Mouse (Mus musculus): ENCODE data around the gene Nat8f2. TPM values are rescaled to one million over a fixed set of nuclear protein-coding genes. Genes with fewer than 3 reads are reported as not detected.
"Not testable (repeated sequence)": the region's sequence is repeated elsewhere in the genome, so short reads cannot be mapped to it uniquely, and the experiment has no call there.

The Nat8f2 gene
- 1 to 10 TPM; 2.0 to 3.7 TPM for total RNA-seq (2021)
- polyA plus RNA-seq (2012; rRNA removed): 0.12 and 0.15 TPM in 2 replicates
- long read RNA-seq, partial matches to known transcripts: 0 of 2 reads
- long read RNA-seq, other reads (novel, unspliced or antisense): 2 of 2 reads

GRCm38 (mm10) chr6:85869006-85869405, at the start of gene Nat8f2:
Nat8f2 (minus strand) TSS chr6:85869158.
- peak; percentile 9 for DNase-seq

DNA sequence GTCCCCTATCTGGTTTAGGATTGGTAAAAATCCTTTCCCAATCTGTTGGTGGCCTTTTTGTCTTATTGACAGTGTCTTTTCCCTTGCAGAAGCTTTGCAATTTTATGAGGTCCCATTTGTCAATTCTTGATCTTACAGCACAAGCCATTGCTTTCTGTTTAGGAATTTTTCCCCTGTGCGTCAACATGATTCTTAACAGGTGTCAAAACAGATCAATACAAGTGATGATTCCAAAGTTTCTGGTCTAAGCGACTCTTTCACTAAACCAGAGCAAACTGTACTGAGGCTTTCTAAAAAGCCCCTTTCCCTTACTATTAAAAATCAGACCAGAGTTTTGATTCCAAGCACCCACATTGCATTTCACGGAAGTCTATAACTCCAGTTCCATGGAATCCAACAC, 49.4 kb upstream of the Nat8f2 start:
- not testable (repeated sequence) for DNase-seq

DNA sequence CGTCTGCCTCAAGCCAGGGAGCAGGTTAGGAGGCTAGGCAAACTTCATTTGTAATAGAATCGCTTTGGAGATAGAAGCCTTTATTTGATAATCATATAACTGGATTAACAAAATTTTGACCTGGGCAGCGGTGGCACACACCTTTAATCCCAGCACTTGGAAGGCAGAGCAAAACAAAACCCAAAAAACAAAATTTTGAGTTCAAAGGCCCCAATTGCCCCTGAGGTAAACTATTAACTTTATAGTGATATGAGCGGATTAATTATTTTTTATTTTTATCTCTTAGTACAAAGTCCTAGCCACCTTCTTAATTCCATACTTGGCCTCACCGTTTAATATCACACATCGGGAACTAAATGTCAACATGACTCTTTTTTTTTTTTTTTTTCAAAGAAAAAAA, 47.6 kb upstream of the Nat8f2 start:
- no peak for DNase-seq

DNA sequence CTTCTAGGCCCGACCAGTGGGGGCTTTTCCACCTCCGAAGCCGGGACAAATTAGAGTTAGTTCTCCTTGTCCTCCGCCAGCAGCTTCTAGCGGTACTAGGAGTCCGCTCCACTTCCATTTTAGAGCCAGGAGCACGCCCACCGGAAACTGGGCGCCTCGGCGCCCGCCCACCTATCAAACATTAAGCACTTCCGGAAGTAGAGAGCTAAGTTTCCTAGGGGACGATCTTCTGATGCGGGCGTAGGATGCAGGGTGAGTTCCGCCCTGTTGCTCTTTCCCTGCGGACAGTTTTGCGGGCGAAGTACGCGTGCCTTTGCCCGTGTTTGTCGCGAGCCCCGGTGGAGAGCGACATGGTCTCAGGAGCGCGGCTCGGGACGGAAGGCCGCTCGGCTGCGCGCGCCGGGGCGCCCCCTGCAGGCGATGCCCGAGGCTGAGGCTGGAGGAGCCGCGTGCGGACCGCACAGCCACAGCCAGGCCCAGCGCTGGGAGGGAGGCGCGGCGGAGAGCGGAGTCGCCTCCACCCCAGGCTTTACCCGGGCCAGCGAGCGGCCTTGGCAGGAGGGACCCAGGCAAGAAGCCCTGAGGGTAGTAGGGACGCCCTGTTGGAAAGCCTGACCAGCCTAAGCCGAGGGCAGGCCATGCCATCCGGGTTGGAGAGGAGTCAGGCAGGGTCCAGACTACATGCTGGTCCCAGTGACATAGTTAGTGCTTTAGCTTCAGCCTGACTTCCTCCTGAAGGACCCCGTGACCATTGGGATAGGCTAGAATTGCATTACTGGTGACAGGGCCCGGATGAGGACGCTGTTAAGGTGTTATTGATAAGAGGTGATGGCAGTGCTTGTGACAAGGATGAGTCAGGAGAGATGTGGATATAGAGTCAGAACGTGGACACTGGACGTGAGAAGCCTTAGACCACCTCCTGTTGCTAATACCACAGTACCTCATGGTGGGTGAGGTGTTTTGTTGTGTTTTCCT, 46.9 kb upstream of the Nat8f2 start, which contains the start of gene Nat8f1:
TSS of gene Nat8f1 (minus strand) at position 149 of the 975 bp plus-strand sequence.
- DNase-seq: peak; percentile 94

GRCm38 (mm10) chr6:85915141-85915538, 46.2 kb upstream of the Nat8f2 start:
- DNase-seq: no peak

DNA sequence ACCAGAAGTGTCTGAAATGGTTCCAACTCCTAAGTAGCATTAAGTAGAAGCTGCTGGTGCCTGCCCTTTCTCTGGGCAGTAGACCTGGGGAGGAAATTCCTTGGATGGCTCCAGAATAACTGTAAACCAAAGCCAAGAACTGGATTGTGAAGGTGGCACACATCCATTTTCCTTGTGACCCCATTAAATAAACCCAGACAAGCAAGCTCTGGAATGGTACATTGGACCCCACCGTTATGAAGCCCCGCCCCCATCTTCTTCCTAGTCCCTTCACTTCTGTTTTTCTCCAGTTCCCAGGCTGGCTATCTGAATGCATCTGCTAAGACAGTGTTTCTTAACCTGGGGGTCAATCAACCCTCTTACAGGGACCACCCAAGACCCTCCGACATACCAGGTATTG, 42.6 kb upstream of the Nat8f2 start, which contains the start of gene Tprkb:
TSS of gene Tprkb (plus strand) at position 279 of the 400 bp plus-strand sequence.
- no peak for DNase-seq

DNA sequence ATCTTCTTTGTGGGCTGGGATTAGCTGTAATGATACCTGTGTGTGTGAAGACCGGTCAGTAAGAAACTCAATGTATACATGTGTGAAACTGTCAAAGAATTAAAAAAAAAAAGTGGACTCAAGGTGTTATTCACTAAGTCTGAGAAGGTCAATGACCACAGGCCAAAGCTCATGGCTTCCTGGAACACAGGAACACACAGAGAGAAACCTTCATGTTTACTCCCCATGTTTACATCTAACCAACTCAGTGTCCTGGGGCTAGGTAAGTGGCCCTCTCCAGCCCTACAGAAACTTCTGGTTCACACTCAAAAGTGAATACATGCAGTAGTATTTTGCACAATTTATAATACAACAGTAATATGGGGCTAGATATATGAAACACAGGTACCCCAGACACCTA, 40.7 kb upstream of the Nat8f2 start:
- no peak for DNase-seq

GRCm38 (mm10) chr6:85908341-85908740, 39.4 kb upstream of the Nat8f2 start:
- no peak for DNase-seq

GRCm38 (mm10) chr6:85906911-85907351, 38.0 kb upstream of the Nat8f2 start:
- peak; percentile 89 for DNase-seq

GRCm38 (mm10) chr6:85904642-85905061, 35.7 kb upstream of the Nat8f2 start, which contains the start of gene Nat8f4:
Nat8f4 (minus strand) TSS chr6:85904884.
- peak; percentile 90 for DNase-seq

GRCm38 (mm10) chr6:85902303-85902702, 33.3 kb upstream of the Nat8f2 start:
- no peak for DNase-seq

DNA sequence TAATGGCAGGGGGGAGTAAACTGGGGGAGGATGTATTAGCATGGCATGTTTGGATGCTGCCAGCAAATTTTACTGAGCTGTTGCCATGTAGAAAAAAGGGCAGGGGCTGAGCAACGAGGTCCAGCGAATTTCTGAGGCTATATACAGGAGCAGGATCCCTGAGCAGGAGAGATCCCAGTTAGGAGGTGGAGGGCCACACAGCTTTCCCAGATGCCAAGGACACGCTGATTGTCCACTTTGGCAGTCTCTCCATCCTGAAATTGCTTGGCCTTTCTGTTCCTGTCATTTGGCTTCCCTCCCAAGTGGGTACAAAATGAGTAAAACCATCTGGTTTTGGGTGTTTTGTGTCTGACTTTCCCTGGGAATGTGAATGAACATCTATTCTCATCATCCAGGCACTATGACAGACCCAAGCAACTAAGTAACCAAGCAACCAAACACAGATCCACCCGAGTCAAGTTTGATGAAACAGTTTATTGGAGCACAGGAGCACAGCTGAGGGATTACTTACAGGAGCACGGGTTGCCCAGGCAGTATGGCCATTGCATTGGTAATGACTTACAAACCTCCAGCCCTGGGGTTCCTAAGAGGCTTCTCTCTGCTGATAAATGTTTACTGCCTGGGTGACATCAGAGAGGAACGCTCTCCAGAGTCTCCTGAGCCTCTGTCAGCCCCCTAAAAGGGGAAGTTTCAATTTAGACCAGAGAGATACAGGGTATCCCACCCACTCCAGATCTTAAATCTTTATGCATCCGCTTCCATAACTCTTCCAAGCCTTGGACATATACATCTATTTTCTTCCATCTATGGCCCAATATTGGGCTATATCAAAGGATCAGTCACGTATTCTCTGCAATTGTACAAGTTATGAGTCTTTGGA, 29.9 kb upstream of the Nat8f2 start:
- DNase-seq: peak; percentile 61

GRCm38 (mm10) chr6:85895061-85895648, 26.2 kb upstream of the Nat8f2 start:
- not testable (repeated sequence) for DNase-seq

DNA sequence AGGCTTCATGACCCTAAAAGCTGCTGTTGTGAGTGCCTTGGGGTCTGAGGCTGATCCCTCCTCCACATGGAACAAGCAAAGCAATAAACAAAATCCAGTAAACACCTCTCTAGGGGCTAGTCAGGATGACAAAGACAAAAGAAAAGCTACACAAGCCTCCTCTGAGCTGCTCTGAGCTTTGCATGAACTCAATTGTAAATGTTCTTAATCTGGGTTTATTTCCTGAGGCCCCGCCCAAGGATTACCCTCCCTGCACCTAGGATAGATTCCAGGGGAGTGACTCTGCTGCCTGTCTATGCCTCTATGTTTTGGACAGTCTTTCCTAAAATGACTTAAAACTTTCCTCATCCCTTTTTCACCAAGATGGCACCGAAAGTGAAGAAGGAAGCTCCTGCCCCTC, 20.0 kb upstream of the Nat8f2 start:
- DNase-seq: no peak

DNA sequence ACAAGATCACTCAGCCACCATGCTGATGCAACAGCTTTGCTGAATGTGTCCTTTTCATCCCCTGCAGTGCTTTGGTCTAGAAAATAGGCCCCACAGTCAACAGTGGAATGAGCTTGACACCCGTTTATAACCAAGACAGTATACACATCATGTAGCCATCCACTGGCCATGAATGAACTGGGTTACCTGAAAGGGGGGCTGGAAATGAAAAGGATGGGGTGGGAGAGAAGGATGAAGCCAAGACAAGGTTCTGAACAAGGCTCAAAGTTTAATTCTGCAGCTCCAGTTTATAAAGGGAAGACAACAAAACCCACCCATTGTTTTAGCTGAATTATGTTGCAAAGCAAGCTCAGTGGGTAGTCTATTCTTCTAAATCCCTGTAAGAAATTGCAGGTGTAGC, 15.4 kb upstream of the Nat8f2 start:
- DNase-seq: no peak

DNA sequence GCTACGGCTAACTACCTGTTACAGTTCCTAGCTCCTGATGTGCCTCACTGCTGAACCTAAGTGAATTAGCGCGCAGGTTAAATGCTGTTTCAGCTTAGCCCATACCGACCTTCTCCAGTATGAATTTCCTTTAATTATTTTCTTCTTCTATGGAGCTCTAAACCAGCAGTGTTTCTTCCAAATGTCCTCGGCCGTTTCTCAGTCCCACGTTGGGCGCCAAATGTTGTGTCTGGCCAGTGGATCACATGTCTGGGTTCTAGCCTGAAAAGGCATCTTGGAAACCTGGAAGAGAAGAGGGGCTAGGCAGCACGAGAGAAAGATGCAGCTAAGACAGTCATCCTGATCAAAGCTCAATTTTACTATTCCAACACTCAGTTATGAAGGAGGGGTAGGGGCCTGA, 14.3 kb upstream of the Nat8f2 start:
- not testable (repeated sequence) for DNase-seq

GRCm38 (mm10) chr6:85867726-85868690, 950 bp downstream of the Nat8f2 start:
- DNase-seq: peak; percentile 52

DNA sequence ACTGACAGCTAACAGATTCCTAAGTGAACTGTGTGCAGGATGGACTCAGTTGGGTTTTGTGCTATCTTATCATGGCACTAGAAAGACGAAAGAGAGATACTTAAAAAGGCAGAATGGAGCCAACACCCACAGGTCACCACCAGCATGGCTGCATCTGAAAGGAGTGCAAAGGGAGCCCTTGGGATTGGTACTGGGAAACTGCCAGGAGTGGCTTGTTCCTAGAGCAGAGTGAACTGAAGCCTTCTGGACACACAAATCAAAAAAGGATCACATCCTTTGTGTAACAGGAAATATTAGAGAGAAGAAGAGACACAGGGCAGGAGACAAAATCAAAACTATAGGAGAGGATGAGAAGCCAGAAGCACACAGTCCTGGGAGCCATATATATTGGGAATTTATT, 2.0 kb downstream of the Nat8f2 start:
- not testable (repeated sequence) for DNase-seq

DNA sequence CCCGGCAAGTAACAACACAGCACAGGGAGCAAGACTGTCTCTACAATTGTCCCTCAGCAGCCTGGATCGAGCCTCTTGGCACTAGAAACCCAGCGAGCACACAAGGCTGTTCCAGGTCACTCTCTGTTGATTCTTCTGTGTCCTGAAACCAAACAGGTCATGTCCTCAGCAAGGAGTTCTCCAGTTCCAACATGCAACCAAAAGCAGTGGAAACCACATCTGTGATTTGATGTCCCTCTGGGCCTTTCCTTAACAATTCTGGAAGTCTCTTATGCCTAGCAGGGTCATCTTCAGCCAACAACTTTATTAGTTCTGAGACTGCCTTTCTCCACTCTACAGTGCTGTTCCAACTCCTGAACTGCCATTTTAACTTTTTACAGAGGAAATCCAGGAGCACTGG, 2.8 kb downstream of the Nat8f2 start:
- peak; percentile 6 for DNase-seq

DNA sequence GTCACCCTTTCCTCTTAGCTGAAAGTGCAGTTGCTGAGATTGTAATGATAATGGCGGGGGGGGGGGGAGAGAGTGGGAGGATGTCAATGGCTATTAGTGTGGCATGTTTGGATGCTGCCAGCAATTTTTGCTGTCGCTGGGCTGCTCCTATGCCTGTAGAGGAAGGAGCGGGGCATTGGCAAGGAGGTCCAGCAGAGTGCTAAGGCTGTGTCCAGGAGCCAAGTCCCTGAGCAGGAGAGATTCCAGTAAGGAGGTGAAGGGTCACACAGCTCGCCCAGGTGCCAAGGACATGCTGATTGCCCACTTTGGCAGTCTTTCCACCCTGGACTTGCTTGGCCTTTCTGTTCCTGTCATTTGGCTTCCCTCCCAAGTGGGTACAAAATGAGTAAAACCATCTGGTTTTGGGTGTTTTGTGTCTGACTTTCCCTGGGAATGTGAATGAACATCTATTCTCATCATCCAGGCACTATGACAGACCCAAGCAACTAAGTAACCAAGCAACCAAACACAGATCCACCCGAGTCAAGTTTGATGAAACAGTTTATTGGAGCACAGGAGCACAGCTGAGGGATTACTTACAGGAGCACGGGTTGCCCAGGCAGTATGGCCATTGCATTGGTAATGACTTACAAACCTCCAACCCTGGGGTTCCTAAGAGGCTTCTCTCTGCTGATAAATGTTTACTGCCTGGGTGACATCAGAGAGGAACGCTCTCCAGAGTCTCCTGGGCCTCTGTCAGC, 3.9 kb downstream of the Nat8f2 start:
- peak; percentile 58 for DNase-seq
